Mouse (Mus musculus) liver, postnatal 0 days (tissue): Measurements from ENCODE around the gene Szrd1.

Experiments used
- CTCF ChIP-seq: sonication (generic); IDR thresholded peaks from 2 replicates; pipeline ENCODE4 v1.5.1; 2016; ENCODE audit warnings: antibody characterized with exemption, low read depth
- EP300 ChIP-seq: IDR thresholded peaks from 2 replicates; pipeline ENCODE4 v1.6.1; 2016; ENCODE audit warnings: antibody characterized with exemption, low read depth, mild to moderate bottlenecking

DNA sequence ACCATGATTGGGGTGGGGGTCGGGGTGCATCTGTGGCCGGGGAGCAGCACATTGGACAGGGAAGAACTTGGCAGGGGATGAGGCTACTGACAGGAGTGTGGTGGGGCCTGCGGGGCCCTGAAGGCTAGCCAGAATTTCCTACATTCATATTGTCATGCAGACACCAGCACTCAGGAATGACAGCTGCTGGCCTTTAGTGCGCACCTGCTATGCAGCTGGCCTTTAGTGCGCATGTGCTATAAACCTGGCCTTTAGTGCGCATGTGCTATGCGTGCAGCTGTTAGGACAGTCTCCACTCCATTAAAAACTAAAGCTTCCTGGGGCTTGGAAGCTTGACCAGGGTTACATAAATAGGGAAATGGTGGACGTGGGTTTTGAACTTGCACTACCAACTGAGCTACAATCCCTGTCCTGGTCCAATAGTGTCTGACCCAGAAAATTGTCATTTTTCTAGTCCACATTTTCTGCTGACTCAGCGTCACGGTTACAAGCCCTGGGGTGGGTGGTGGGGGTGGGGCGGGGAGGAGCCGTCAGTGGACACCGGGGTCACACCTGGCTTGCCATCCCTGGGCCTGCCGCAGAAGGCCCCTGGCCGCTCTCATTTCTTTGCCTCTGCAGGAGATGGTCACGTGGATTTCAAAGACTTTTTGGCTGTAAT lies 32.9 kb downstream of the Szrd1 start:
- TF ChIP-seq CTCF (no peak), EP300 (no peak)
